Mouse (Mus musculus): ENCODE data around the gene Ppm1b.

DNA sequence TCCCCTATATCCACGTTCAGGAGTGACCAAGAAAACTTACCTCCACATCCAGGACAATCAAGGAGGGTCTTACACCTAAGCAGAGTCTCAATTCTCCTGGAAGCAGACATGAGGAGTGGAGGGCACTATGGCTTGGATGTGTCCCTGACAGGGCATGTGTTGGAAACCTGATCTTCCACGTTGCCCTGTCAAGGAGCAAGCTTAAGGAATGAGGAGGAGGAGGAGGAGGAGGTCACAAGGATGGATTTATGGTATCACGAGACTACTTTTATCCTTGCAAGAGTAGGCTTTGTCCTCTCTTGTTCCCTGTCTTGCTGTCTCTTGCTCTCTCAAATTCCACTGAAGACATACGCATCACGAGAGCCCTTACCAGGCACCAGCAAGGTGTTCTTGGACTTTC is 29.0 kb upstream of the Ppm1b start:
- TF ChIP-seq POLR2A (IDR thresholded peaks at IDR 0.05; ENCODE audit: borderline replicate concordance, control insufficient read depth, low read depth, low read length) = no peak
- no peak for TF ChIP-seq CTCF (IDR thresholded peaks at IDR 0.05; ENCODE audit: control insufficient read depth, insufficient read depth, low read length)
